Mouse (Mus musculus): ENCODE measurements around the gene Mfsd4a.

- no peak for TF ChIP-seq CTCF (IDR thresholded peaks at IDR 0.05; ENCODE audit: low read depth, low read length)
- TF ChIP-seq POLR2A (IDR thresholded peaks at IDR 0.05; ENCODE audit: borderline replicate concordance, low read depth, low read length): no peak
Measured at GRCm38 (mm10) chr1:132093269-132093668, 25.4 kb upstream of the Mfsd4a start.
